Mouse (Mus musculus) limb, embryonic 14.5 days (tissue): Measurements from ENCODE around the gene Zmynd10. TPM values are rescaled to one million over a fixed set of nuclear protein-coding genes. Genes with fewer than 3 reads are reported as not detected.

Experiments used
- ATAC-seq: fragments of 200-750 bp; cut with Nextera tagmentation; 2 replicates; pipeline ENCODE4 v1.8.0; 2017; ENCODE audit warnings: low read depth, moderate number of reproducible peaks, moderate TSS enrichment; ENCODE audit not compliant: low FRiP score
- DNase-seq: peaks from one replicate; pipeline ENCODE4 v3.0.0-alpha.2; 2015; ENCODE audit warnings: low spot score
- H3K27ac ChIP-seq: fragments of 300-500 bp; sonication (generic); replicated peaks from 2 replicates; pipeline ENCODE4 v1.5.1; 2014; ENCODE audit warnings: low read depth, mild to moderate bottlenecking, low read length, moderate library complexity, mixed read lengths
- H3K27me3 ChIP-seq: fragments of 300-500 bp; sonication (generic); 2 replicates; pipeline ENCODE4 v1.6.1; 2014; ENCODE audit warnings: low read length, mixed read lengths; ENCODE audit not compliant: control insufficient read depth, insufficient read depth
- H3K36me3 ChIP-seq: fragments of 300-500 bp; sonication (generic); 2 replicates; pipeline ENCODE4 v1.6.1; 2014; ENCODE audit warnings: mild to moderate bottlenecking, low read length, moderate library complexity, mixed read lengths; ENCODE audit not compliant: control insufficient read depth, insufficient read depth
- H3K4me1 ChIP-seq: fragments of 300-500 bp; sonication (generic); 2 replicates; pipeline ENCODE4 v1.6.1; 2014; ENCODE audit warnings: antibody characterized with exemption, low read length, mixed read lengths; ENCODE audit not compliant: control insufficient read depth, insufficient read depth
- H3K4me2 ChIP-seq: fragments of 300-500 bp; sonication (generic); replicated peaks from 2 replicates; pipeline ENCODE4 v1.6.1; 2014; ENCODE audit warnings: low read depth, mild to moderate bottlenecking, low read length, moderate library complexity; ENCODE audit not compliant: severe bottlenecking
- H3K4me3 ChIP-seq: fragments of 300-500 bp; sonication (generic); replicated peaks from 2 replicates; pipeline ENCODE4 v1.5.1; 2014; ENCODE audit warnings: low read length
- H3K9ac ChIP-seq: fragments of 300-500 bp; sonication (generic); 2 replicates; pipeline ENCODE4 v1.6.1; 2014; ENCODE audit warnings: mild to moderate bottlenecking, low read depth, low read length, moderate library complexity; ENCODE audit not compliant: severe bottlenecking
- H3K9me3 ChIP-seq: fragments of 300-500 bp; sonication (generic); 2 replicates; pipeline ENCODE4 v1.6.1; 2016; ENCODE audit warnings: low read length; ENCODE audit not compliant: control insufficient read depth
- POLR2A ChIP-seq: fragments of 200-500 bp; IDR thresholded peaks from 2 replicates; pipeline ENCODE4 v1.8.0; 2012; ENCODE audit warnings: inconsistent platforms, mild to moderate bottlenecking, moderate library complexity, borderline replicate concordance; ENCODE audit not compliant: insufficient read depth, insufficient read length; ENCODE audit errors: extremely low read depth
- WGBS: fragments of 180-500 bp; shearing (Covaris S2); extraction: QIAGEN DNeasy Blood & Tissue Kit; methylation state at CpG from one replicate; pipeline ENCODE4 v1.1.7; 2014; 5-methylcytosine and 5-hydroxymethylcytosine counted together
- polyA plus RNA-seq, 2 experiments: library from polyadenylated mRNA; depleted of rRNA in 1 of 2; stranded (reverse) in 1 of 2; unstranded in 1 of 2; fragments of >200 nt; fragmentation: Nextera tagmentation in 1 of 2; extraction: Ambion mirVana in 1 of 2; gene quantifications; 2 replicates each; pipeline versions ENCODE4 v1.2.1 to v1.2.3; 2012 to 2014

The Zmynd10 gene
- polyA plus RNA-seq, 2 experiments = 1.4 TPM; not detected in 1

DNA sequence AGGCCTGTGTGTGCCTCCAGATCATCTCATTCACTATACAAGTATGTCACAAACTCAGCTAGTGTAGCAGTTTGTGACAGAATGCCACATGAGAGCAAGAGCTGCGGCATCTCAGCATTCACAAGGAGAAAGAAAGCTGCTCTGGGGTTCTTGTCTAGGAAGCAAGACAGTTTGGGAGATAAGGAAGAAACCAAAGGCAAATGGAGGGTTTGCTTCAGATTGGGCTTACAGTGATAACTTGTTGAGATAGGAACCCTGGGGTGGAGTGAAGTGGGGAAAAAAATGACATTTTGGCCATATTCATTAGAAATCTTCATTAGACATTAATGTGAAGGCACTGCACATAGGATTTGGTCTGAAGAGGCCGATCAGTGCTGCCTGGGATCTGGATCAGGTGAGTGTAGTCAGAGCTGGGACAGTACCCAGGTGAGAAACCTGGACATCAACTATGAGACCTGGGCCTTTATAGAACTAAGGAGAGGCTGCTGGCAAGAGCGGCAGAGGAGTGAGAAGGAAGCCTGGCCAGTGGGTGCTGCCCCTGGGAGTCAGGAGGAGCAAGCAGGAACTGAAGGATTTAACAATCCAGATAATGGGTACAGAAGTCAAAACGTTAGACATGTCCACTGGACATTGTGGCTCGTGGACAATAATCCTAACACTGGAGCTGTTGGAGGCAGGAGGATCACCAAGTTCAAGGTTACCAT is 5.7 kb downstream of the Zmynd10 start:
- WGBS = 67% methylated on average over 5 of the region's 5 CpGs
- peaks cover 44% of the 10 kb centered on the region for H3K4me1 ChIP-seq

DNA sequence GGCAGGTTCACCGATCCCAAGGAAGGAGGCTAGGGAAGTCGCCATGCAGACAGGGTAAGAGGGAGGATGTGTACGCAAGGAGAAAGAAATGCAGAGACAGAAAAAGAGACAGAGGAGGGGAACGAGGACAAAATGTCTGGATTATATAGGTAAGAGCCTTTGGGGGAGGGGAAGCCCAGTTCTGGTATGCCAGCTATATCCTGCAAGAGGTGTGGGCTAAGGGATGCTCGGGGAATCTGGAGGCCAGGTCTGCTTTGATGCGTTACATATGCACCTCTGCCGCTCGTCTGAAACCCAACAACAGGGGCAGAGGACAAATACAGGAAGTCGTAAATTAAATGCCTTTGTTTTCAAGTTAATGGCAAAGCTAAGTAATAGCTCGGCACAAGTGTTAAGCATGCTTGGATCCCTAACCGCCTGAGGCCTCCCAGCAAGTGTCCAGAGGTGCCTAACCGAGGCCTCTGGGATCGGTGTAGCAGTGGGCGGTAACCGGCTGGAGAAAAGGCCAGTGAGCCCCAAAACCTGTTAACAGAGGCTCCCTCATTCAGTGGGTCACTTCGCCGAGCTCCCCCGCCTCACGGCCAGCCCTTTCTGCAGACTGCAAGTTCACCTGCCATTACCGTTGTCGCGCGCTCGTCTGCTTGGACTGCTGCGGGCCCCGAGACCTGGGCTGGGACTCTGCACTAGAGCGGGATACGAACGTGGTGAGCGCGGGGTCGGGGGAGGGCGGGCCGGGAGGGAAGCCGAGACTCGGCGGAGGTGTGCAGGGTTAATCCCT is 6.6 kb downstream of the Zmynd10 start:
- Histone ChIP-seq H3K36me3 (peaks cover 29% of the 10 kb centered on the region), H3K27ac (peak overlapping the region; percentile 79), H3K4me1 (peaks cover 44% of the 10 kb centered on the region), H3K27me3 (no peaks in the 10 kb centered on the region), H3K4me3 (peak overlapping the region; percentile 85), H3K9me3 (no peaks in the 10 kb centered on the region), H3K9ac (peak overlapping the region; percentile 60), H3K4me2 (peak overlapping the region; percentile 98)
- WGBS = 7% methylated on average over 37 of the region's 37 CpGs
- peak; percentile 18 for ATAC-seq
- no peak for TF ChIP-seq POLR2A
- DNase-seq = no peak

More for the DNA sequence above, 5.7 kb downstream of the Zmynd10 start:
- Histone ChIP-seq H3K4me3 (peak overlapping the region; percentile 85), H3K27me3 (no peaks in the 10 kb centered on the region), H3K36me3 (peaks cover 20% of the 10 kb centered on the region), H3K9ac (peak overlapping the region; percentile 60; the same call in 1 of the 2 replicates), H3K27ac (peak overlapping the region; percentile 85; the same call in 1 of the 2 replicates), H3K4me2 (peak overlapping the region; percentile 98), H3K9me3 (no peaks in the 10 kb centered on the region)
- TF ChIP-seq POLR2A = no peak
- DNase-seq = no peak
- no peak for ATAC-seq

DNA sequence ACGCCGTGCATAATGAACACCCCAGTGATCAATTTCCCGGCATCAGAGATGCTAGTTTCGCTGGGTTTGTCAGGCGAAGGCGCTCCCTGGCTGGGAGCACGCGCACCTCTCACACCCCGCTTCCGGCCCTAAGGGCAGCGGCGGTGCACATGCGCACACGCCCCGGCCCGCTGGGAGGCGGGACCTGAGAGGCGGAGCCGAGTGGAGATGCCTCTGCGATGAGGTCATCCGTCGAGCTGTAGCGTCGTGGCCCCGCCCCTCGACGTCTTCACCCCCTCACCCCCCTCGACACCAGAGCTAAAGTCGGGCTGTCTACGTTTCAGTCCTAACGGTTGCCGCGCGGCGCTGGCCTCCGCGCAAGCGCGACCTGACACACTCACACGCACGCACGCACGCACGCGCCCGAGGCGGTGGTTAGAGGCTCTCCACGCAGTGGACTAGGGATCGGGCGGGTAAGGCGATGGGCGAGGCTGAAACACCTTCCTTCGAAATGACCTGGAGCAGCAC is 7.3 kb downstream of the Zmynd10 start:
- peaks cover 44% of the 10 kb centered on the region for H3K4me1 ChIP-seq
- peak overlapping the region; percentile 98 for H3K4me2 ChIP-seq
- peak overlapping the region; percentile 91 for H3K27ac ChIP-seq
- DNase-seq (peak; percentile 98), ATAC-seq (peak; percentile 91)
- peak overlapping the region; percentile 80 for H3K9ac ChIP-seq
- WGBS = 0% methylated on average over 36 of the region's 53 CpGs
- peak overlapping the region; percentile 85 for H3K4me3 ChIP-seq
- peaks cover 35% of the 10 kb centered on the region for H3K36me3 ChIP-seq
- no peaks in the 10 kb centered on the region for H3K27me3 ChIP-seq
- no peaks in the 10 kb centered on the region for H3K9me3 ChIP-seq
- peak; percentile 64; the same call in 1 of the 2 replicates for TF ChIP-seq POLR2A

DNA sequence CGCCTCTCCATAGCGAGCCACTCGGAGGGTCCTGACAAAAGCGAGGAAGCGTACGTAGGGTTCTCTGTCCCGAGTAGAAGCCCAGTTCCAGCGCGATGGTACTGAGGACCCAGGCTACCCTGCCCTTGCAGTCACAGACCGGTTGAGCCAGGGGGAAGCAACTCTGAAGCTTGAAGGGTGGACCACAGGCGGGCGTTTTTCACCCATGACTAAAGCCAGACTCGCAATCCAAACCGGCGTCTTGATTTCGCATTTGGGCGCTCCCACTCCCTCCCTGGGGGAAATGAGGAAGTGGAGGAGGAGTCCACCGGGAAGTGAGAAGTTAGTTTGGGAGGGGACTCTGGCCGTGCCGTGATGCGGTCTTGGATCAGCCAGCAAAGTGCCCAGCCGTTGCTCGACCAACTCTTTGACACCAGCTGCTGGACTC is 7.9 kb downstream of the Zmynd10 start:
- H3K9me3 ChIP-seq = no peaks in the 10 kb centered on the region
- peaks cover 42% of the 10 kb centered on the region for H3K36me3 ChIP-seq
- no peaks in the 10 kb centered on the region for H3K27me3 ChIP-seq
- WGBS = 0% methylated on average over 23 of the region's 23 CpGs
- ATAC-seq (no peak), DNase-seq (peak; percentile 55)
- H3K4me2 ChIP-seq = peak overlapping the region; percentile 98
- H3K27ac ChIP-seq = peak overlapping the region; percentile 91
- peak overlapping the region; percentile 80 for H3K9ac ChIP-seq
- peaks cover 44% of the 10 kb centered on the region for H3K4me1 ChIP-seq
- H3K4me3 ChIP-seq = peak overlapping the region; percentile 85
- 0 out of 2 replicates have a peak, but pooled peaks have one; percentile 12 for TF ChIP-seq POLR2A

DNA sequence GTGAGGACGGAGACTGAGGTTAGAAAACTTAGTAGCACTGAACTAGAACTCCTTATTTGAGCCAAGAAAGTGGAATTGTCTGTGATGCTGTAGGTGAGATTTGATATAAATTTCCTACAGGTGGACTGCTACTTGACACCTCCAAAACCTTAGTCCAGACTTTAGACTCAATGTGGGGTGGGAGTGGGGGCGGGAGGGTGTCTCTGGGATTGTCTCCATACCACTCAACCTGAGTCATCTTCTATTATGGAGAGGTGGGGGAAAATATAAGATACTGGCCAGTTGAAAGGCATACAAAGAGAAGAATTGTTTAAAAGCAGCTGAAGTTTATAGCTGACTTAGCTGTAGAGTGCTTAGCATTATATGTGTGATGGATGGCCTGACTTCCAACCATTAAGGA is 8.6 kb downstream of the Zmynd10 start:
- peak overlapping the region; percentile 98 for H3K4me2 ChIP-seq
- H3K9ac ChIP-seq = peak overlapping the region; percentile 80
- 28% methylated on average over 2 of the region's 2 CpGs for WGBS
- no peak for DNase-seq
- H3K9me3 ChIP-seq = no peaks in the 10 kb centered on the region
- no peak for TF ChIP-seq POLR2A
- H3K36me3 ChIP-seq = peaks cover 48% of the 10 kb centered on the region
- ATAC-seq = no peak
- H3K4me3 ChIP-seq = peak overlapping the region; percentile 85
- H3K4me1 ChIP-seq = peaks cover 42% of the 10 kb centered on the region
- H3K27ac ChIP-seq = no peak overlapping the region
- no peaks in the 10 kb centered on the region for H3K27me3 ChIP-seq
